Mouse (Mus musculus): ENCODE data around the gene Ncam1.

DNA sequence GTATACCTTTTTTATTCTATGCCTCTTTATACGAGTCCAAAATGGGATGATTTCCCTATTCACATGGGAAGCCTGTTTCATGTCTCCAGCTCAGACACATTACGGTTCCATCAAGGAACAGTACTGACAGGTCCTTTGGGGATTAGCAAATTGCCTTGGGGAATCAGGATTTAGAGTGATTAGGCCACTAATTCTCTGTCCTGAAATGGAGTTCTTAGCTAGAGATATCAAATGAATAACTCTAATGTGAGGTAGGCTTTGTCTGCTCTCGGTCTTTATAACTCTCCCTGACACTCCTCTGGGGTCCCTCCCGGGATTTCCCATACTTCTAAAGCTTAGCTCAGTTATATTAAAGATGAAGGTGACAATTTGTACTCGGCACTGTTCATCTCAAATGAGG is 270.7 kb downstream of the Ncam1 start:
- TF ChIP-seq EP300 (IDR thresholded peaks at IDR 0.05; ENCODE audit: insufficient read depth, low read depth, low read length) (no peak), CTCF (IDR thresholded peaks at IDR 0.05) (no peak)

Measured in heart, adult 2 months (tissue).